ENCODE assay signal across 21 mouse cellular contexts in genomic region chr11:84624100-84624499, GRCm38 (mm10).
DNase-seq lines count a peak whose midpoint lies in the region; ATAC-seq and TF ChIP-seq lines count a peak whose summit lies in the region.
"Had no signal": no experiment of that assay in that cellular context is flagged by ENCODE, and none has a peak within 500 bp of the region (broad histone marks: within the 10 kb centered on the region; RNA-seq: fewer than 3 reads in every experiment).

No protein-coding gene starts in this region.

- DNase-seq in kidney, adult 9 months: no peak
- peak; percentile 31 for DNase-seq in kidney, postnatal 0 days (ENCODE audit: low spot score)
- DNase-seq in kidney, adult 11 months: no peak
- DNase-seq: adrenal gland, adult 2 months; adrenal gland, postnatal 10 days; adrenal gland, postnatal 25 days; cerebellum, adult 11 months; cerebellum, adult 18-20 months; cerebellum, adult 8-10 months; cerebellum, adult 9-11 months; cerebellum, postnatal 14 days; cerebellum, postnatal 36 days; embryo, embryonic 11 days had no signal

- peaks cover 5% of the 10 kb centered on the region; the same call in 1 of the 2 replicates for H3K27me3 ChIP-seq in kidney, embryonic 15.5 days
- no peaks in the 10 kb centered on the region for H3K27me3 ChIP-seq in kidney, postnatal 0 days (ENCODE audit: insufficient read depth, low read length)
- H3K27me3 ChIP-seq: embryonic facial prominence, embryonic 15.5 days had no signal

- H3K9me3 ChIP-seq in kidney, embryonic 15.5 days (replicated peaks): no peaks in the 10 kb centered on the region
- no peaks in the 10 kb centered on the region for H3K9me3 ChIP-seq in kidney, postnatal 0 days (replicated peaks; ENCODE audit: low read length)
- H3K9me3 ChIP-seq: embryonic facial prominence, embryonic 13.5 days; embryonic facial prominence, embryonic 15.5 days; forebrain, embryonic 10.5 days; forebrain, embryonic 12.5 days had no signal

- 0 out of 2 replicates have a peak overlapping the region, but pooled peaks have one; percentile 23 for H3K27ac ChIP-seq in kidney, embryonic 15.5 days
- no peak overlapping the region for H3K27ac ChIP-seq in kidney, postnatal 0 days
- H3K27ac ChIP-seq: embryonic facial prominence, embryonic 13.5 days; embryonic facial prominence, embryonic 15.5 days; forebrain, embryonic 10.5 days; forebrain, embryonic 12.5 days had no signal

- TF ChIP-seq CTCF in kidney, postnatal 0 days (IDR thresholded peaks at IDR 0.05; ENCODE audit: low read depth): no peak

- peak; percentile 57 for ATAC-seq in kidney, embryonic 15.5 days (replicated peaks; ENCODE audit: low FRiP score)
- ATAC-seq in kidney, postnatal 0 days (replicated peaks; ENCODE audit: low FRiP score, low read depth): no peak
- ATAC-seq: forebrain, embryonic 14.5 days; forebrain, embryonic 16.5 days had no signal

- no peak overlapping the region for H3K4me2 ChIP-seq in kidney, embryonic 15.5 days
- no peak overlapping the region for H3K4me2 ChIP-seq in kidney, postnatal 0 days (ENCODE audit: low read length)
- H3K4me2 ChIP-seq: embryonic facial prominence, embryonic 13.5 days; embryonic facial prominence, embryonic 15.5 days; forebrain, embryonic 12.5 days had no signal

- H3K9ac ChIP-seq in kidney, embryonic 15.5 days: no peak overlapping the region
- H3K9ac ChIP-seq in kidney, postnatal 0 days (ENCODE audit: low read depth, low read length): no peak overlapping the region
- H3K9ac ChIP-seq: embryonic facial prominence, embryonic 13.5 days; embryonic facial prominence, embryonic 15.5 days; forebrain, embryonic 12.5 days had no signal

- 3% methylated on average over 5 of the region's 5 CpGs for WGBS in kidney, embryonic 15.5 days
- 4% methylated on average over 5 of the region's 5 CpGs for WGBS in kidney, postnatal 0 days

- H3K4me3 ChIP-seq in kidney, embryonic 15.5 days (replicated peaks): no peak overlapping the region
- H3K4me3 ChIP-seq in kidney, postnatal 0 days (replicated peaks; ENCODE audit: low read depth, low read length): no peak overlapping the region
- H3K4me3 ChIP-seq: embryonic facial prominence, embryonic 13.5 days; embryonic facial prominence, embryonic 15.5 days; erythroblast, embryonic 14.5 days; forebrain, embryonic 10.5 days; forebrain, embryonic 12.5 days had no signal

- H3K4me1 ChIP-seq in kidney, embryonic 15.5 days: peaks cover 24% of the 10 kb centered on the region
- no peaks in the 10 kb centered on the region; the same call in 1 of the 2 replicates for H3K4me1 ChIP-seq in kidney, postnatal 0 days (replicated peaks; ENCODE audit: insufficient read depth, low read length)
- H3K4me1 ChIP-seq: forebrain, embryonic 12.5 days had no signal

- H3K36me3 ChIP-seq in kidney, embryonic 15.5 days: no peaks in the 10 kb centered on the region
- no peaks in the 10 kb centered on the region for H3K36me3 ChIP-seq in kidney, postnatal 0 days (ENCODE audit: insufficient read depth, low read length)
- H3K36me3 ChIP-seq: embryonic facial prominence, embryonic 13.5 days; embryonic facial prominence, embryonic 15.5 days; forebrain, embryonic 10.5 days; forebrain, embryonic 12.5 days had no signal
